Mouse (Mus musculus) forebrain, embryonic 12.5 days (tissue): ENCODE results near the gene Gm20662. TPM values are rescaled to one million over a fixed set of nuclear protein-coding genes. Genes with fewer than 3 reads are reported as not detected.
A peak's percentile ranks its signal among the peaks of the same experiment; 100 is the strongest.

Experiments used
- ATAC-seq: fragments of 200-750 bp; cut with Nextera tagmentation; 2 replicates; pipeline ENCODE4 v1.8.0; 2017; ENCODE audit warnings: moderate TSS enrichment; ENCODE audit not compliant: low FRiP score
- H3K27ac ChIP-seq: fragments of 300-500 bp; sonication (generic); 2 replicates; pipeline ENCODE4 v1.5.1; 2016; ENCODE audit warnings: mild to moderate bottlenecking
- H3K27me3 ChIP-seq: fragments of 300-500 bp; sonication (generic); 2 replicates; pipeline ENCODE4 v1.6.1; 2016; ENCODE audit warnings: mild to moderate bottlenecking
- H3K36me3 ChIP-seq: fragments of 300-500 bp; sonication (generic); replicated peaks from 2 replicates; pipeline ENCODE4 v1.6.1; 2016; ENCODE audit warnings: mild to moderate bottlenecking
- H3K4me1 ChIP-seq: fragments of 300-500 bp; sonication (generic); 2 replicates; pipeline ENCODE4 v1.6.1; 2016
- H3K4me2 ChIP-seq: fragments of 300-500 bp; sonication (generic); 2 replicates; pipeline ENCODE4 v1.6.1; 2016; ENCODE audit warnings: mild to moderate bottlenecking, moderate library complexity
- H3K4me3 ChIP-seq: fragments of 300-500 bp; sonication (generic); replicated peaks from 2 replicates; pipeline ENCODE4 v1.5.1; 2016; ENCODE audit warnings: mild to moderate bottlenecking
- H3K9ac ChIP-seq: fragments of 300-500 bp; sonication (generic); 2 replicates; pipeline ENCODE4 v1.6.1; 2016; ENCODE audit warnings: mild to moderate bottlenecking
- H3K9me3 ChIP-seq: fragments of 300-500 bp; sonication (generic); 2 replicates; pipeline ENCODE4 v1.6.1; 2016
- WGBS: fragments of 180-500 bp; shearing (Covaris S2); methylation state at CpG from one replicate; pipeline ENCODE4 v1.1.7; 2016; 5-methylcytosine and 5-hydroxymethylcytosine counted together
- polyA plus RNA-seq: library from polyadenylated mRNA; unstranded; fragments of >200 nt; fragmentation: Nextera tagmentation; extraction: Ambion mirVana; gene quantifications from 2 replicates; pipeline ENCODE4 v1.2.1, GENCODE M21; 2016

The Gm20662 gene
- 0.49 TPM in 1 of 2 replicates, not detected in the other for polyA plus RNA-seq

- WGBS: 86% methylated on average over 5 of the region's 5 CpGs
- ATAC-seq: no peak
- no peak within 1 kb of the TSS for H3K27ac ChIP-seq
Measured at GRCm38 (mm10) chr9:107996049-107996448, at the start of gene Gm20662. Gm20662 (plus strand) TSS chr9:107996349.

GRCm38 (mm10) chr9:107947241-107948194 lies 48.6 kb upstream of the Gm20662 start:
- Histone ChIP-seq H3K4me2 (no peak overlapping the region), H3K9ac (no peak overlapping the region), H3K27me3 (no peaks in the 10 kb centered on the region), H3K9me3 (no peaks in the 10 kb centered on the region), H3K4me1 (peaks cover 14% of the 10 kb centered on the region), H3K27ac (no peak overlapping the region), H3K4me3 (no peak overlapping the region), H3K36me3 (0 out of 2 replicates have a peak, but pooled peaks cover 6% of the 10 kb centered on the region)
- 92% methylated on average over 31 of the region's 31 CpGs for WGBS
- ATAC-seq: no peak

More at GRCm38 (mm10) chr9:107996049-107996448, at the start of gene Gm20662:
- Histone ChIP-seq H3K4me3 (no peak within 1 kb of the TSS), H3K9me3 (no peaks in the 10 kb centered on the region), H3K27me3 (0 out of 2 replicates have a peak, but pooled peaks cover 4% of the 10 kb centered on the region), H3K9ac (no peak within 1 kb of the TSS), H3K4me1 (no peaks in the 10 kb centered on the region), H3K36me3 (no peaks in the 10 kb centered on the region), H3K4me2 (no peak within 1 kb of the TSS)

- Histone ChIP-seq H3K27me3 (no peaks in the 10 kb centered on the region), H3K4me1 (peaks cover 20% of the 10 kb centered on the region), H3K27ac (no peak overlapping the region), H3K9ac (no peak overlapping the region), H3K4me2 (no peak overlapping the region), H3K9me3 (no peaks in the 10 kb centered on the region), H3K4me3 (no peak overlapping the region), H3K36me3 (0 out of 2 replicates have a peak, but pooled peaks cover 6% of the 10 kb centered on the region)
- no peak for ATAC-seq
- 81% methylated on average over 13 of the region's 13 CpGs for WGBS
Measured at GRCm38 (mm10) chr9:107949184-107949921, 46.8 kb upstream of the Gm20662 start.

GRCm38 (mm10) chr9:107949922-107950235 lies 46.3 kb upstream of the Gm20662 start, which contains the start of gene Traip:
Traip (plus strand) TSS chr9:107950136.
- Histone ChIP-seq H3K4me2 (peak within 1 kb of the TSS; percentile 63), H3K36me3 (0 out of 2 replicates have a peak, but pooled peaks cover 6% of the 10 kb centered on the region), H3K9ac (peak within 1 kb of the TSS; percentile 62), H3K27me3 (no peaks in the 10 kb centered on the region), H3K9me3 (no peaks in the 10 kb centered on the region), H3K4me1 (peaks cover 20% of the 10 kb centered on the region), H3K4me3 (peak within 1 kb of the TSS; percentile 66), H3K27ac (peak within 1 kb of the TSS; percentile 89)
- 92% methylated on average over 10 of the region's 10 CpGs for WGBS
- no peak for ATAC-seq

- Histone ChIP-seq H3K4me1 (peaks cover 20% of the 10 kb centered on the region), H3K27ac (peak overlapping the region; percentile 89), H3K9me3 (no peaks in the 10 kb centered on the region), H3K27me3 (no peaks in the 10 kb centered on the region), H3K36me3 (0 out of 2 replicates have a peak, but pooled peaks cover 6% of the 10 kb centered on the region), H3K9ac (peak overlapping the region; percentile 62), H3K4me2 (peak overlapping the region; percentile 63), H3K4me3 (peak overlapping the region; percentile 66)
- WGBS: 15% methylated on average over 45 of the region's 45 CpGs
- ATAC-seq: peak; percentile 97
Measured at GRCm38 (mm10) chr9:107950460-107951355, 45.4 kb upstream of the Gm20662 start.

GRCm38 (mm10) chr9:107955613-107956289 lies 40.4 kb upstream of the Gm20662 start:
- Histone ChIP-seq H3K9ac (no peak overlapping the region), H3K27ac (no peak overlapping the region), H3K36me3 (peaks cover 34% of the 10 kb centered on the region), H3K9me3 (no peaks in the 10 kb centered on the region), H3K4me3 (no peak overlapping the region), H3K4me1 (peaks cover 16% of the 10 kb centered on the region), H3K27me3 (no peaks in the 10 kb centered on the region), H3K4me2 (no peak overlapping the region)
- ATAC-seq: no peak
- 87% methylated on average over 6 of the region's 6 CpGs for WGBS

- H3K27ac ChIP-seq: no peak overlapping the region
- no peak overlapping the region for H3K4me2 ChIP-seq
- H3K4me3 ChIP-seq: no peak overlapping the region
- WGBS: 49% methylated on average over 6 of the region's 6 CpGs
- no peak overlapping the region for H3K9ac ChIP-seq
- no peaks in the 10 kb centered on the region for H3K9me3 ChIP-seq
- H3K4me1 ChIP-seq: peaks cover 17% of the 10 kb centered on the region
- no peaks in the 10 kb centered on the region for H3K27me3 ChIP-seq
- no peak for ATAC-seq
- peaks cover 46% of the 10 kb centered on the region for H3K36me3 ChIP-seq
Measured at GRCm38 (mm10) chr9:107957141-107957540, 39.0 kb upstream of the Gm20662 start.

GRCm38 (mm10) chr9:107959896-107960295 lies 36.3 kb upstream of the Gm20662 start:
- peaks cover 64% of the 10 kb centered on the region for H3K36me3 ChIP-seq
- H3K4me1 ChIP-seq: peaks cover 12% of the 10 kb centered on the region
- ATAC-seq: no peak
- no peaks in the 10 kb centered on the region for H3K9me3 ChIP-seq
- H3K9ac ChIP-seq: no peak overlapping the region
- WGBS: 82% methylated on average over 6 of the region's 6 CpGs
- no peak overlapping the region for H3K4me3 ChIP-seq
- H3K4me2 ChIP-seq: no peak overlapping the region
- no peak overlapping the region for H3K27ac ChIP-seq
- no peaks in the 10 kb centered on the region for H3K27me3 ChIP-seq

- H3K27ac ChIP-seq: peak overlapping the region; percentile 3; the same call in 1 of the 2 replicates
- no peak for ATAC-seq
- no peak overlapping the region for H3K9ac ChIP-seq
- H3K4me2 ChIP-seq: no peak overlapping the region
- H3K9me3 ChIP-seq: no peaks in the 10 kb centered on the region
- WGBS: 86% methylated on average over 4 of the region's 4 CpGs
- H3K4me3 ChIP-seq: no peak overlapping the region
- no peaks in the 10 kb centered on the region for H3K27me3 ChIP-seq
- peaks cover 67% of the 10 kb centered on the region for H3K36me3 ChIP-seq
- H3K4me1 ChIP-seq: peaks cover 12% of the 10 kb centered on the region
Measured at GRCm38 (mm10) chr9:107960928-107961327, 35.2 kb upstream of the Gm20662 start.

- 0 out of 2 replicates have a peak, but pooled peaks have one; percentile 11 for ATAC-seq
- Histone ChIP-seq H3K4me3 (no peak overlapping the region), H3K27me3 (no peaks in the 10 kb centered on the region), H3K36me3 (peaks cover 69% of the 10 kb centered on the region), H3K4me2 (no peak overlapping the region), H3K4me1 (peaks cover 12% of the 10 kb centered on the region), H3K27ac (peak overlapping the region; percentile 48), H3K9ac (no peak overlapping the region), H3K9me3 (no peaks in the 10 kb centered on the region)
- 73% methylated on average over 10 of the region's 10 CpGs for WGBS
Measured at GRCm38 (mm10) chr9:107961351-107961762, 34.8 kb upstream of the Gm20662 start.

GRCm38 (mm10) chr9:107961881-107962280 lies 34.3 kb upstream of the Gm20662 start:
- Histone ChIP-seq H3K9ac (no peak overlapping the region), H3K9me3 (no peaks in the 10 kb centered on the region), H3K27me3 (no peaks in the 10 kb centered on the region), H3K27ac (peak overlapping the region; percentile 50), H3K4me2 (no peak overlapping the region), H3K4me3 (no peak overlapping the region), H3K36me3 (peaks cover 69% of the 10 kb centered on the region), H3K4me1 (peaks cover 12% of the 10 kb centered on the region)
- WGBS: 46% methylated on average over 5 of the region's 5 CpGs
- ATAC-seq: 0 out of 2 replicates have a peak, but pooled peaks have one; percentile 30
